Comparison of ENCODE assay signal across 9 mouse cellular contexts in genomic region chr5:140997767-140998166, GRCm38 (mm10). TPM values are rescaled to one million over a fixed set of nuclear protein-coding genes. Genes with fewer than 3 reads are reported as not detected.
DNase-seq lines count a peak whose midpoint lies in the region; ATAC-seq and TF ChIP-seq lines count a peak whose summit lies in the region.
"Had no signal": no experiment of that assay in that cellular context is flagged by ENCODE, and none has a peak within 500 bp of the region (broad histone marks: within the 10 kb centered on the region; RNA-seq: fewer than 3 reads in every experiment).

No protein-coding gene starts in this region.

- no peak for TF ChIP-seq EP300 in CH12.LX (IDR thresholded peaks at IDR 0.05; ENCODE audit: low read length)

- H3K27me3 ChIP-seq in CH12.LX (replicated peaks) = no peaks in the 10 kb centered on the region
- H3K27me3 ChIP-seq: lung, embryonic 15.5 days had no signal

- dilution Hi-C loops in CH12.LX (cut with MboI; ENCODE audit: extremely low pct_ligation_motif_present, extremely low pct_unique_long_range_greater_than_20kb, low sequenced_read_pairs) = no loop called here

- TF ChIP-seq CTCF in left cerebral cortex, adult 2 months (IDR thresholded peaks at IDR 0.05) = peak; percentile 18; the same call in 1 of the 2 replicates
- TF ChIP-seq CTCF in CH12.LX (conservative IDR thresholded peaks at IDR 0.05 in 1 of 2, IDR thresholded peaks at IDR 0.05 in 1 of 2; ENCODE audit: low read depth in 2 of 2, low read length in 2 of 2) = peak; percentile 64 to 66

- no peak for TF ChIP-seq POLR2A in CH12.LX (IDR thresholded peaks at IDR 0.05; ENCODE audit: low read depth, low read length)

- peaks cover 5% of the 10 kb centered on the region for H3K9me3 ChIP-seq in CH12.LX (replicated peaks; ENCODE audit: low read length)
- H3K9me3 ChIP-seq: lung, embryonic 15.5 days had no signal

- H3K79me2 ChIP-seq in CH12.LX (replicated peaks; ENCODE audit: control insufficient read depth, extremely low read depth, insufficient read depth, poor library complexity, severe bottlenecking) = peaks cover 74% of the 10 kb centered on the region

- in situ Hi-C loops in CH12.LX (cut with MboI; ENCODE audit: low pct_ligation_motif_present, low pct_unique_long_range_greater_than_20kb, low sequenced_read_pairs) = no loop called here

- H3K4me3 ChIP-seq in left cerebral cortex, adult 2 months = no peak overlapping the region
- H3K4me3 ChIP-seq in CH12.LX (replicated peaks in 1 of 3; ENCODE audit: low read depth in 2 of 3, low read length in 2 of 3, poor library complexity in 1 of 3) = no peak overlapping the region
- H3K4me3 ChIP-seq: lung, embryonic 15.5 days had no signal

- intact Hi-C loops in left cerebral cortex, adult 2 months (cut with DNase I) = no loop called here

- no peak for DNase-seq in left cerebral cortex, adult 2 months (ENCODE audit: extremely low spot score in 1 of 2, low spot score in 2 of 2)
- DNase-seq in left cerebral cortex, adult 11 months (ENCODE audit: low spot score) = no peak
- DNase-seq in CH12.LX (ENCODE audit: extremely low read depth) = peak; percentile 59
- DNase-seq in T-cell, adult 2 months (ENCODE audit: low spot score) = peak; percentile 57
- DNase-seq in testis, postnatal 10 days (ENCODE audit: low spot score) = peak; percentile 47
- no peak for DNase-seq in ovary, adult 18-20 months (ENCODE audit: low spot score)
- DNase-seq: adrenal gland, adult 2 months had no signal

- H3K4me2 ChIP-seq in CH12.LX (ENCODE audit: insufficient read depth, low read depth, poor library complexity, severe bottlenecking) = no peak overlapping the region
- H3K4me2 ChIP-seq: lung, embryonic 15.5 days had no signal

- H3K36me3 ChIP-seq in CH12.LX (replicated peaks in 1 of 2; ENCODE audit: control insufficient read depth in 1 of 2, insufficient read depth in 1 of 2, low read length in 1 of 2) = peaks cover 36 to 54% of the 10 kb centered on the region in 2 experiments
- H3K36me3 ChIP-seq: lung, embryonic 15.5 days had no signal

- no peak for ATAC-seq in granulocyte monocyte progenitor cell, adult 5-6 weeks (replicated peaks; ENCODE audit: poor library complexity, severe bottlenecking)

- peak; percentile 47 for TF ChIP-seq RAD21 in CH12.LX (IDR thresholded peaks at IDR 0.05; ENCODE audit: low read depth, low read length)

- H3K4me1 ChIP-seq in CH12.LX (ENCODE audit: control insufficient read depth in 1 of 2, insufficient read depth in 2 of 2) = peaks cover 20 to 77% of the 10 kb centered on the region in 2 experiments
- H3K4me1 ChIP-seq: lung, embryonic 15.5 days had no signal

- H3K9ac ChIP-seq in CH12.LX (ENCODE audit: insufficient read depth, low read depth) = no peak overlapping the region
- H3K9ac ChIP-seq: lung, embryonic 15.5 days had no signal

- no peak overlapping the region for H3K27ac ChIP-seq in left cerebral cortex, adult 2 months
- H3K27ac ChIP-seq in CH12.LX (ENCODE audit: insufficient read depth, low read depth) = no peak overlapping the region
- H3K27ac ChIP-seq: lung, embryonic 15.5 days had no signal

TF ChIP-seq in CH12.LX, 34 proteins besides CTCF, POLR2A, EP300 and RAD21:
- TF ChIP-seq USF1 (IDR thresholded peaks at IDR 0.05; ENCODE audit: low read depth, low read length) = no peak
- no peak for TF ChIP-seq USF2 (conservative IDR thresholded peaks at IDR 0.05; ENCODE audit: low read depth, low read length)
- no peak for TF ChIP-seq MYC (IDR thresholded peaks at IDR 0.05; ENCODE audit: low read depth, low read length)
- peak; percentile 62 for TF ChIP-seq SMC3 (IDR thresholded peaks at IDR 0.05; ENCODE audit: low read depth, low read length)

RNA-seq across cellular contexts. Expression of gene Card11, which starts 2.6 kb away (rescaled TPM):
- total RNA-seq in left cerebral cortex, adult 2 months (2021) = under 1 TPM; 0.18 to 0.33 TPM
- total RNA-seq in CH12.LX (2012; rRNA removed) = 25.0 and 31.9 TPM in 2 replicates
- total RNA-seq in CH12.LX (2014; rRNA removed) = 12.0 and 16.1 TPM in 2 replicates
- polyA plus RNA-seq in CH12.LX (2012; ENCODE audit: insufficient read length, low read depth) = 81.6 and 84.6 TPM in 2 replicates
- total RNA-seq in granulocyte monocyte progenitor cell, adult 5-6 weeks (2014; fragmentation: Nextera tagmentation) = 1.6 TPM in 1 of 2 replicates, not detected in the other
- 0.22 TPM in 1 of 2 replicates, not detected in the other for total RNA-seq in granulocyte monocyte progenitor cell, adult 5-6 weeks (2017)

Comparison
In these comparisons a context has a peak if more than half of its experiments do, and no peak if none do; other contexts are left out.
1. DNase-seq: peak in CH12.LX (single experiment), T-cell, adult 2 months (single experiment) and testis, postnatal 10 days (single experiment); none in left cerebral cortex, adult 2 months (0 of 2), left cerebral cortex, adult 11 months (single experiment) and ovary, adult 18-20 months (single experiment).
2. RNA of gene Card11, which starts 2.6 kb away (total RNA-seq): 12.0 to 31.9 TPM in CH12.LX; 0.18 to 0.33 TPM in left cerebral cortex, adult 2 months and 0.22 to 1.6 TPM in granulocyte monocyte progenitor cell, adult 5-6 weeks; every median in the first group is over 4 times any median in the second.